Mouse (Mus musculus) 3134 (cell line): Measurements from ENCODE around the gene Sytl2.

Source experiments
- DNase-seq: peaks from one replicate; pipeline ENCODE4 v3.0.0-alpha.2; 2011; ENCODE audit warnings: low spot score; ENCODE audit not compliant: insufficient read length; ENCODE audit errors: extremely low read depth

Gene Sytl2

GRCm38 (mm10) chr7:90355995-90356394, 53.9 kb downstream of the Sytl2 start:
- DNase-seq, result no peak

- no peak for DNase-seq
Measured at GRCm38 (mm10) chr7:90362788-90363187, 60.7 kb downstream of the Sytl2 start.

GRCm38 (mm10) chr7:90370071-90370851, 68.2 kb downstream of the Sytl2 start:
- DNase-seq, result peak; percentile 68

- no peak for DNase-seq
Measured at GRCm38 (mm10) chr7:90372804-90373203, 70.8 kb downstream of the Sytl2 start.

- DNase-seq, result no peak
Measured at GRCm38 (mm10) chr7:90384411-90384810, 82.4 kb downstream of the Sytl2 start.

GRCm38 (mm10) chr7:90386885-90387459, 84.9 kb downstream of the Sytl2 start:
- DNase-seq, result no peak

GRCm38 (mm10) chr7:90389765-90390164, 87.7 kb downstream of the Sytl2 start:
- DNase-seq, result no peak

GRCm38 (mm10) chr7:90395073-90395472, 93.0 kb downstream of the Sytl2 start:
- no peak for DNase-seq

GRCm38 (mm10) chr7:90395928-90396327, 93.9 kb downstream of the Sytl2 start:
- DNase-seq, result no peak

- DNase-seq, result peak; percentile 26
Measured at GRCm38 (mm10) chr7:90409934-90410333, 107.9 kb downstream of the Sytl2 start.

- no peak for DNase-seq
Measured at GRCm38 (mm10) chr7:90426020-90427001, 124.3 kb downstream of the Sytl2 start, which contains the start of gene Ccdc89. Ccdc89 (plus strand) TSS chr7:90426577.

- no peak for DNase-seq
Measured at GRCm38 (mm10) chr7:90427006-90427405, 125.0 kb downstream of the Sytl2 start.

GRCm38 (mm10) chr7:90432221-90432620, 130.2 kb downstream of the Sytl2 start:
- DNase-seq, result no peak

- no peak for DNase-seq
Measured at GRCm38 (mm10) chr7:90440044-90440443, 138.0 kb downstream of the Sytl2 start.

GRCm38 (mm10) chr7:90442070-90442469, 140.0 kb downstream of the Sytl2 start:
- DNase-seq, result no peak

GRCm38 (mm10) chr7:90442518-90443080, 140.5 kb downstream of the Sytl2 start, which contains the start of gene Crebzf:
Crebzf (plus strand) TSS chr7:90442729.
- peak; percentile 91 for DNase-seq

GRCm38 (mm10) chr7:90443101-90444091, 141.3 kb downstream of the Sytl2 start:
- DNase-seq, result peak; percentile 80

- peak; percentile 35 for DNase-seq
Measured at GRCm38 (mm10) chr7:90444206-90444605, 142.2 kb downstream of the Sytl2 start.

GRCm38 (mm10) chr7:90456149-90456844, 154.2 kb downstream of the Sytl2 start:
- no peak for DNase-seq
